Mouse (Mus musculus): ENCODE measurements around the gene B3galt2. TPM values are rescaled to one million over a fixed set of nuclear protein-coding genes. Genes with fewer than 3 reads are reported as not detected.

Gene B3galt2
- 16.9 TPM for polyA plus RNA-seq (2015; fragmentation: Illumina TruSeq; extraction: RNeasy Lipid Tissue Mini Kit (QIAGEN cat#74804); ENCODE audit: low read depth, low replicate concordance)

DNA sequence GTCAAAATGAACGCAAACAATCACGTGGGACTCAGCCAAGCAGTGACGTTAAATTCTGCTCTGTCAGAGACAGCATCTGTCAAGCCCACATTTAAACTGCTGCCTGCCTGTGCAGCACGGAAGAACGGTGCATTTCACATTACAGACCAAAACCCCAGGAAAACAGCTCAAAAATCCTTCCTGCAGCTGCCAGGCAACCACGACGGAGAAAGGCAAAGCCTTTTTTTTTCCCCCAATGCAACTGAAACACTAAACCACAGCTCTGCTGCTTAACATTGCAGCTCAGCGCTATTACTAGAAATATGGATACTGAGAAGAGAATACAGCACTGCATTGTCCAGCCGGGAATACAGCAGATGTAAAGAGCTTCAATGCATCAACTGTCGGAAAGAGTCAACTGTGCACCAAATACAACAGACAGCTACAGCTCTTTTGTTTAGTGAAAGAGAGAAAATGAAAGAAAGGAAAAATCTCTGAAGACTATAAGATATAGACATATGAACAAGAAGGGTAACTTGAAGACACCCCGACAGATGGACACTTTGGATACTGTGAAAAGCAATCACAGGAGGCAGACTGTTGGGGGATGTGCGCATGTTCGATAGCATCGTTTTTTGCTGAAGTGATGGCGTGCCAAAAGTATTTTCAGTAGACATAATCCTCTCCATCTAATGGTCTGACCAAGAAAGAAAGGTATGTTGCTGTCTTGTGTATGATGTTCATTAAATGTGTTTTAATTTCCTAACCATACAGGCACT, at the start of gene B3galt2:
TSS of gene B3galt2 (plus strand) at position 15 of the 758 bp plus-strand sequence.

DNA sequence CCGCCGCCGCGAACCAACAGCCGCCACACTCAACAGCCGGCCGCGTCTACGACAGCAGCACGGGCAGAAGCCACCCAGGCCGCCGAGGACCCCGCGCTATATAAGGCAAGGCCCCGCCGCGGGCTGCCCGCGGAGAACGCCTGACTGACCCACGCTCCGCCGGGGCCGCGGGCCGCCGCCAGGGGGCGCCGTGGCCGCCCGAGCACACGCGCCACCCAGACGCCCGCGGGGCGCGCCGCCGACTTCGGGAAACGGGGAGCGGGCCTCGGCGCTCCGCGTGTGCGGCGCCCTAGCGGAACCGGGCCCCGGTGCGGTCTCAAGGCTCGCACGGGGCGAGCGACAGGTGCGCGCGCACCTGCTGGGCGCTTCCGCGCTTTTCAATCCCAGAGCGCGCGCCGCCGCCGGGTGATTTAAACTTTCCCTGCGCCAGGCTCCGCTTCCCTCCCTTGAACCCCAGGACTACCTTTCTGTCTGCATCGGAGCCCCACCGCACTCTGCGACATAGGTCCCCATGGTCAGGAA, 62.3 kb downstream of the B3galt2 start, which contains the start of gene Cdc73:
TSS of gene Cdc73 (minus strand) at position 153 of the 522 bp plus-strand sequence.

Other genes with a start within 250 kb of the B3galt2 start
- gene Cdc73, start 62.2 kb downstream of the B3galt2 start, polyA plus RNA-seq (2015; fragmentation: Illumina TruSeq; extraction: RNeasy Lipid Tissue Mini Kit (QIAGEN cat#74804); ENCODE audit: low read depth, low replicate concordance): 23.8 TPM
- gene Glrx2, start 75.7 kb downstream of the B3galt2 start, polyA plus RNA-seq (2015; fragmentation: Illumina TruSeq; extraction: RNeasy Lipid Tissue Mini Kit (QIAGEN cat#74804); ENCODE audit: low read depth, low replicate concordance): 122 TPM
- 25.0 TPM for gene Trove2, start 136.4 kb downstream of the B3galt2 start, polyA plus RNA-seq (2015; fragmentation: Illumina TruSeq; extraction: RNeasy Lipid Tissue Mini Kit (QIAGEN cat#74804); ENCODE audit: low read depth, low replicate concordance)
- gene Uchl5, start 136.6 kb downstream of the B3galt2 start, polyA plus RNA-seq (2015; fragmentation: Illumina TruSeq; extraction: RNeasy Lipid Tissue Mini Kit (QIAGEN cat#74804); ENCODE audit: low read depth, low replicate concordance): 56.0 TPM

All from brain, adult 10 weeks (tissue).